ENCODE assay signal across 9 mouse cellular contexts in the genomic region with DNA sequence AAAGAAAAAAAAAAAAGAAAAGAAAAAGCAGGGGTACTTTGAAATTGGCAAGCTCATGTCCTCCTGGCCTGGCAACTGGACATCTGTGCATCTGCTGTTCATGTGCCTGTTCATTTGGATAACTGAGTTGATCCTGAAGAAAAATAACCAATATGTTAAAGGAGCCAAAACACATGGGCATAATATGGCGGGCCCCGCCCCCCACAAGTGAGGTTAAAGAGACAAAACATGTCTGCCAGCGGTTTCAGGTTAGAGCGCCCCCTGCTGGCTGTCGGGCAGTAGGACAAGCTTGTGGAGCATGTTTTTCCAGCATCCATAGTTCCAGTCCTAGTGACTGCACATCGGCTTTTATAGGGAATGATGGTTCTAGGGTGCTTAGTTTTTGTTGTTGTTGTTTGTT. TPM values are rescaled to one million over a fixed set of nuclear protein-coding genes. Genes with fewer than 3 reads are reported as not detected.
DNase-seq lines count a peak whose midpoint lies in the region; ATAC-seq and TF ChIP-seq lines count a peak whose summit lies in the region.
"Had no signal": no experiment of that assay in that cellular context is flagged by ENCODE, and none has a peak within 500 bp of the region (broad histone marks: within the 10 kb centered on the region; RNA-seq: fewer than 3 reads in every experiment).

No protein-coding gene starts in this region.

- H3K36me3 ChIP-seq in heart, embryonic 12.5 days = peaks cover 41% of the 10 kb centered on the region
- peaks cover 5% of the 10 kb centered on the region; the same call in 1 of the 2 replicates for H3K36me3 ChIP-seq in embryonic facial prominence, embryonic 11.5 days (replicated peaks; ENCODE audit: control insufficient read depth, insufficient read depth, low read depth, low read length)
- H3K36me3 ChIP-seq in megakaryocyte, embryonic 14.5 days (replicated peaks; ENCODE audit: low read length) = peaks cover 45% of the 10 kb centered on the region
- H3K36me3 ChIP-seq in testis, adult 2 months (ENCODE audit: control insufficient read depth, insufficient read depth, low read length) = no peaks in the 10 kb centered on the region

- no peak overlapping the region for H3K4me3 ChIP-seq in heart, embryonic 12.5 days
- H3K4me3 ChIP-seq in embryonic facial prominence, embryonic 11.5 days (ENCODE audit: low read depth, low read length) = no peak overlapping the region
- peak overlapping the region; percentile 77 for H3K4me3 ChIP-seq in megakaryocyte, embryonic 14.5 days (replicated peaks)
- no peak overlapping the region for H3K4me3 ChIP-seq in testis, adult 2 months (ENCODE audit: control insufficient read depth, low read depth, low read length)
- H3K4me3 ChIP-seq: embryonic facial prominence, embryonic 15.5 days had no signal

- peaks cover 15% of the 10 kb centered on the region for H3K4me1 ChIP-seq in heart, embryonic 12.5 days (replicated peaks)
- H3K4me1 ChIP-seq in embryonic facial prominence, embryonic 11.5 days (ENCODE audit: control insufficient read depth, insufficient read depth, low read length) = no peaks in the 10 kb centered on the region; the same call in 1 of the 2 replicates
- H3K4me1 ChIP-seq in megakaryocyte, embryonic 14.5 days = peaks cover 68% of the 10 kb centered on the region
- peaks cover 15% of the 10 kb centered on the region for H3K4me1 ChIP-seq in testis, adult 2 months (ENCODE audit: control insufficient read depth, insufficient read depth, low read length)

- TF ChIP-seq CTCF in testis, adult 2 months (IDR thresholded peaks at IDR 0.05; ENCODE audit: control insufficient read depth, insufficient read depth, insufficient replicate concordance, low read depth, low read length) = peak; percentile 93

- ATAC-seq in heart, embryonic 12.5 days (ENCODE audit: insufficient number of reproducible peaks, low FRiP score) = no peak
- ATAC-seq in embryonic facial prominence, embryonic 11.5 days (replicated peaks; ENCODE audit: insufficient number of reproducible peaks, low FRiP score, low TSS enrichment, low read depth) = no peak

- no peak overlapping the region for H3K9ac ChIP-seq in heart, embryonic 12.5 days
- H3K9ac ChIP-seq in embryonic facial prominence, embryonic 11.5 days (replicated peaks; ENCODE audit: low read length) = no peak overlapping the region
- H3K9ac ChIP-seq: embryonic facial prominence, embryonic 15.5 days had no signal

- TF ChIP-seq POLR2A in testis, adult 2 months (IDR thresholded peaks at IDR 0.05; ENCODE audit: control insufficient read depth, low read depth, low read length) = no peak

- DNase-seq in heart, adult 18-20 months = peak; percentile 37 to 74
- peak; percentile 89 for DNase-seq in B cell, adult 2 months
- peak; percentile 86 for DNase-seq in adrenal gland, postnatal 10 days
- peak; percentile 82 for DNase-seq in embryonic facial prominence, embryonic 11.5 days (ENCODE audit: low spot score)
- peak; percentile 53 for DNase-seq in layer of hippocampus, adult 9-11 months

- H3K27ac ChIP-seq in heart, embryonic 12.5 days (ENCODE audit: poor library complexity, severe bottlenecking) = no peak overlapping the region
- no peak overlapping the region for H3K27ac ChIP-seq in embryonic facial prominence, embryonic 11.5 days (replicated peaks; ENCODE audit: low read depth, low read length)
- no peak overlapping the region for H3K27ac ChIP-seq in testis, adult 2 months (ENCODE audit: control insufficient read depth, insufficient read depth, low read depth, low read length)
- H3K27ac ChIP-seq: embryonic facial prominence, embryonic 15.5 days had no signal

- WGBS in heart, embryonic 12.5 days = 21% methylated on average over 6 of the region's 6 CpGs
- WGBS in embryonic facial prominence, embryonic 11.5 days = 17% methylated on average over 6 of the region's 6 CpGs

- H3K27me3 ChIP-seq in heart, embryonic 12.5 days (replicated peaks) = no peaks in the 10 kb centered on the region; the same call in 1 of the 2 replicates
- H3K27me3 ChIP-seq in embryonic facial prominence, embryonic 11.5 days (ENCODE audit: control insufficient read depth, insufficient read depth, low read length) = no peaks in the 10 kb centered on the region
- H3K27me3 ChIP-seq in megakaryocyte, embryonic 14.5 days (replicated peaks) = no peaks in the 10 kb centered on the region
- no peaks in the 10 kb centered on the region for H3K27me3 ChIP-seq in testis, adult 2 months (ENCODE audit: control insufficient read depth, insufficient read depth, low read length)
- H3K27me3 ChIP-seq: embryonic facial prominence, embryonic 15.5 days had no signal

- H3K9me3 ChIP-seq in heart, embryonic 12.5 days (replicated peaks) = no peaks in the 10 kb centered on the region
- H3K9me3 ChIP-seq in embryonic facial prominence, embryonic 11.5 days (replicated peaks; ENCODE audit: control insufficient read depth, low read length) = no peaks in the 10 kb centered on the region
- no peaks in the 10 kb centered on the region for H3K9me3 ChIP-seq in megakaryocyte, embryonic 14.5 days
- H3K9me3 ChIP-seq: embryonic facial prominence, embryonic 15.5 days had no signal

- no peak overlapping the region for H3K4me2 ChIP-seq in heart, embryonic 12.5 days
- H3K4me2 ChIP-seq in embryonic facial prominence, embryonic 11.5 days (ENCODE audit: low read depth, low read length) = no peak overlapping the region
- H3K4me2 ChIP-seq: embryonic facial prominence, embryonic 15.5 days had no signal

RNA-seq across cellular contexts. Expression of gene Taldo1, which starts 2.8 kb away (rescaled TPM):
- 100 to 1,000 TPM; 106 to 141 TPM for total RNA-seq in heart, adult 18-20 months (2021)
- polyA plus RNA-seq in heart, embryonic 12.5 days (2016; fragmentation: Nextera tagmentation; extraction: Ambion mirVana) = 276 and 284 TPM in 2 replicates
- total RNA-seq in adrenal gland, postnatal 10 days (2021) = 100 to 1,000 TPM; 466 to 479 TPM
- polyA plus RNA-seq in embryonic facial prominence, embryonic 11.5 days (2014; fragmentation: Nextera tagmentation; extraction: Ambion mirVana) = 340 and 364 TPM in 2 replicates
- 173 and 451 TPM in 2 replicates for polyA plus RNA-seq in megakaryocyte, embryonic 14.5 days (2012; ENCODE audit: insufficient read depth, low replicate concordance)
- 26.0 and 30.2 TPM in 2 replicates for polyA plus RNA-seq in testis, adult 2 months (2012; rRNA removed)

RNA-seq across cellular contexts. Expression of gene Gatd1, which starts 19.2 kb away (rescaled TPM):
- total RNA-seq in heart, adult 18-20 months (2021) = 10 to 100 TPM; 11.3 to 12.4 TPM
- 25.5 and 26.7 TPM in 2 replicates for polyA plus RNA-seq in heart, embryonic 12.5 days (2016; fragmentation: Nextera tagmentation; extraction: Ambion mirVana)
- total RNA-seq in adrenal gland, postnatal 10 days (2021) = 10 to 100 TPM; 26.2 to 39.2 TPM
- polyA plus RNA-seq in embryonic facial prominence, embryonic 11.5 days (2014; fragmentation: Nextera tagmentation; extraction: Ambion mirVana) = 44.6 and 51.0 TPM in 2 replicates
- polyA plus RNA-seq in megakaryocyte, embryonic 14.5 days (2012; ENCODE audit: insufficient read depth, low replicate concordance) = 11.1 TPM in 1 of 2 replicates, not detected in the other
- 23.3 and 24.4 TPM in 2 replicates for polyA plus RNA-seq in testis, adult 2 months (2012; rRNA removed)

RNA-seq across cellular contexts. Expression of gene Cend1, which starts 34.5 kb away (rescaled TPM):
- total RNA-seq in heart, adult 18-20 months (2021) = 1 to 10 TPM in 1 of 2 experiments, under 1 TPM in 1; 0.80 to 1.3 TPM
- 13.9 and 14.6 TPM in 2 replicates for polyA plus RNA-seq in heart, embryonic 12.5 days (2016; fragmentation: Nextera tagmentation; extraction: Ambion mirVana)
- 1 to 10 TPM; 2.5 to 6.4 TPM for total RNA-seq in adrenal gland, postnatal 10 days (2021)
- 2.5 and 3.7 TPM in 2 replicates for polyA plus RNA-seq in embryonic facial prominence, embryonic 11.5 days (2014; fragmentation: Nextera tagmentation; extraction: Ambion mirVana)
- not detected in 2 replicates for polyA plus RNA-seq in megakaryocyte, embryonic 14.5 days (2012; ENCODE audit: insufficient read depth, low replicate concordance)
- 0.48 and 0.63 TPM in 2 replicates for polyA plus RNA-seq in testis, adult 2 months (2012; rRNA removed)

RNA-seq across cellular contexts. Expression of gene Slc25a22, which starts 42.9 kb away (rescaled TPM):
- total RNA-seq in heart, adult 18-20 months (2021) = 10 to 100 TPM; 45.6 to 59.1 TPM
- polyA plus RNA-seq in heart, embryonic 12.5 days (2016; fragmentation: Nextera tagmentation; extraction: Ambion mirVana) = 19.3 and 20.7 TPM in 2 replicates
- total RNA-seq in adrenal gland, postnatal 10 days (2021) = 10 to 100 TPM; 60.2 to 74.3 TPM
- polyA plus RNA-seq in embryonic facial prominence, embryonic 11.5 days (2014; fragmentation: Nextera tagmentation; extraction: Ambion mirVana) = 27.4 and 30.4 TPM in 2 replicates
- 22.2 and 47.0 TPM in 2 replicates for polyA plus RNA-seq in megakaryocyte, embryonic 14.5 days (2012; ENCODE audit: insufficient read depth, low replicate concordance)
- 7.2 and 10.9 TPM in 2 replicates for polyA plus RNA-seq in testis, adult 2 months (2012; rRNA removed)

RNA-seq across cellular contexts. Expression of gene Pidd1, which starts 49.1 kb away (rescaled TPM):
- total RNA-seq in heart, adult 18-20 months (2021) = under 1 TPM; 0.21 to 0.42 TPM
- 12.0 and 14.3 TPM in 2 replicates for polyA plus RNA-seq in heart, embryonic 12.5 days (2016; fragmentation: Nextera tagmentation; extraction: Ambion mirVana)
- 1 to 10 TPM; 2.4 to 7.3 TPM for total RNA-seq in adrenal gland, postnatal 10 days (2021)
- 9.1 and 10.1 TPM in 2 replicates for polyA plus RNA-seq in embryonic facial prominence, embryonic 11.5 days (2014; fragmentation: Nextera tagmentation; extraction: Ambion mirVana)
- 13.0 and 25.6 TPM in 2 replicates for polyA plus RNA-seq in megakaryocyte, embryonic 14.5 days (2012; ENCODE audit: insufficient read depth, low replicate concordance)
- polyA plus RNA-seq in testis, adult 2 months (2012; rRNA removed) = 5.5 and 5.6 TPM in 2 replicates
